Mouse (Mus musculus): Measurements from ENCODE around the gene Tbc1d16.

DNA sequence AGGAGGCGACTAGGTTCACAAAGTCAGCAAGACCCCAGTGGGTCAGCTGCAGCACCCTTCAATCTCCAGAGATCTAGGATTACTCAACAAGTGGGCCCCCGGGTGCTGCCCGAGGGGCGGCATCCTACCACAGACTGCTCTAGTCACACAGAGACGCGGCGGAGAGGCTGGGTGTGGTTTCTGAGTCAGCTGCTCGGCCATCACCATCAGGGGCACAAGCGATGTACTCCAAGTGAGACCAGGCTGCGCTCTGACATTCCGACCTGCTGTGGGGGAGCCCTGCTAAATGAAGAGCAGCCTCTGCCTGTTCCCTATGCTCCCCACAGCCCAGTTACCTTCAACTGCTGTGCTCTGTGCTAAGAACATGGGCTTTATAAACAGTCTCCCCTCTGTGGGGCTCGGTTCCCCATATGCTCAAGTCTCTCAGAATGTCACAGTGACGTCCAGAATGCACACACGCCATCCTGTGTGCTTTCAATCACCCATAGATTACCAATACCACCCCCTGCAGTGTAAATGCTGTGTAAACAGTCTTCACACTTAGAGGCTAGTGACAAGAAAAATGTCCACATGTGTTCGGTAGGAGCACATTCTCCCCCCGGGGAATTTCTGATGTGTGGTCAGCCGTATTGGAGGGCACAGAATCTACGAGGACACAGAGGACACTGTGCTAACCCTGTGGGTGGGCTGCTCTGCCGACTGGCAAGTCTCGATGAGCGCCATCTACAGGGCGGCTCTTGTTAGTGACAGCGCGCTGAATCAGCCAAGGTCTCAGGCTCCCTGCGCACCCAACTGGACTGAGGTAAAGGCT lies 41.1 kb downstream of the Tbc1d16 start:
- TF ChIP-seq POLR2A (IDR thresholded peaks at IDR 0.05; ENCODE audit: borderline replicate concordance, low read depth, low read length) (no peak), CTCF (IDR thresholded peaks at IDR 0.05; ENCODE audit: low read depth, low read length) (peak; percentile 70; the same call in 1 of the 2 replicates)

Data from bone marrow macrophage, adult 2 months (primary cell).